Mouse (Mus musculus): Measurements from ENCODE around the gene Tnks2. TPM values are rescaled to one million over a fixed set of nuclear protein-coding genes. Genes with fewer than 3 reads are reported as not detected.
A peak's percentile ranks its signal among the peaks of the same experiment; 100 is the strongest.

Gene Tnks2
- 51.8 and 52.3 TPM in 2 replicates for polyA plus RNA-seq (2015; fragmentation: Nextera tagmentation; extraction: Ambion mirVana)

- peak; percentile 96 for ATAC-seq (ENCODE audit: low FRiP score, low read depth)
- H3K9ac ChIP-seq = peak within 1 kb of the TSS; percentile 98
- H3K9me3 ChIP-seq = no peaks in the 10 kb centered on the region
- H3K36me3 ChIP-seq = peaks cover 8% of the 10 kb centered on the region; the same call in 1 of the 2 replicates
- H3K27me3 ChIP-seq = no peaks in the 10 kb centered on the region
- peak within 1 kb of the TSS; percentile 98 for H3K27ac ChIP-seq
- peaks cover 17% of the 10 kb centered on the region for H3K4me1 ChIP-seq
- peak within 1 kb of the TSS; percentile 84 for H3K4me2 ChIP-seq (replicated peaks)
- H3K4me3 ChIP-seq = peak within 1 kb of the TSS; percentile 98
- 0% methylated on average over 71 of the region's 73 CpGs for WGBS
These were observed at the start of gene Tnks2 for GRCm38 (mm10) chr19:36833788-36834531. Tnks2 (plus strand) TSS chr19:36834232.

- Histone ChIP-seq H3K27ac (peak overlapping the region; percentile 39; the same call in 1 of the 2 replicates), H3K4me2 (replicated peaks) (no peak overlapping the region), H3K9ac (no peak overlapping the region), H3K4me1 (peaks cover 12% of the 10 kb centered on the region), H3K27me3 (no peaks in the 10 kb centered on the region), H3K4me3 (no peak overlapping the region), H3K36me3 (no peaks in the 10 kb centered on the region), H3K9me3 (no peaks in the 10 kb centered on the region)
- peak; percentile 83 for ATAC-seq (ENCODE audit: low FRiP score, low read depth)
- WGBS = 55% methylated on average over 17 of the region's 17 CpGs
These were observed 43.9 kb upstream of the Tnks2 start for GRCm38 (mm10) chr19:36789873-36790733.

- 83% methylated on average over 8 of the region's 8 CpGs for WGBS
- no peak overlapping the region for H3K4me3 ChIP-seq
- no peaks in the 10 kb centered on the region for H3K9me3 ChIP-seq
- no peak overlapping the region for H3K4me2 ChIP-seq (replicated peaks)
- no peaks in the 10 kb centered on the region for H3K27me3 ChIP-seq
- H3K36me3 ChIP-seq = no peaks in the 10 kb centered on the region
- H3K4me1 ChIP-seq = peaks cover 12% of the 10 kb centered on the region
- no peak for ATAC-seq (ENCODE audit: low FRiP score, low read depth)
- no peak overlapping the region for H3K9ac ChIP-seq
- H3K27ac ChIP-seq = no peak overlapping the region
These were observed 41.4 kb upstream of the Tnks2 start for GRCm38 (mm10) chr19:36792589-36792988.

- ATAC-seq (ENCODE audit: low FRiP score, low read depth) = no peak
These were observed 40.6 kb upstream of the Tnks2 start for GRCm38 (mm10) chr19:36793450-36793849.

GRCm38 (mm10) chr19:36794008-36794407 lies 40.0 kb upstream of the Tnks2 start:
- H3K4me3 ChIP-seq = no peak overlapping the region
- H3K9me3 ChIP-seq = no peaks in the 10 kb centered on the region
- H3K9ac ChIP-seq = no peak overlapping the region
- WGBS = 88% methylated on average over 4 of the region's 4 CpGs
- H3K27ac ChIP-seq = no peak overlapping the region
- no peak for ATAC-seq (ENCODE audit: low FRiP score, low read depth)
- H3K4me2 ChIP-seq (replicated peaks) = no peak overlapping the region
- peaks cover 12% of the 10 kb centered on the region for H3K4me1 ChIP-seq
- no peaks in the 10 kb centered on the region for H3K27me3 ChIP-seq
- H3K36me3 ChIP-seq = no peaks in the 10 kb centered on the region

More at GRCm38 (mm10) chr19:36793450-36793849, 40.6 kb upstream of the Tnks2 start:
- no peaks in the 10 kb centered on the region for H3K36me3 ChIP-seq
- no peaks in the 10 kb centered on the region for H3K9me3 ChIP-seq
- H3K4me1 ChIP-seq = peaks cover 12% of the 10 kb centered on the region
- H3K27ac ChIP-seq = no peak overlapping the region
- no peak overlapping the region for H3K4me2 ChIP-seq (replicated peaks)
- WGBS = 84% methylated on average over 1 of the region's 1 CpGs
- H3K27me3 ChIP-seq = no peaks in the 10 kb centered on the region
- H3K4me3 ChIP-seq = no peak overlapping the region
- no peak overlapping the region for H3K9ac ChIP-seq

- peaks cover 5% of the 10 kb centered on the region for H3K4me1 ChIP-seq
- 83% methylated on average over 3 of the region's 3 CpGs for WGBS
- no peaks in the 10 kb centered on the region for H3K9me3 ChIP-seq
- no peak for ATAC-seq (ENCODE audit: low FRiP score, low read depth)
- H3K4me2 ChIP-seq (replicated peaks) = no peak overlapping the region
- no peaks in the 10 kb centered on the region for H3K27me3 ChIP-seq
- H3K9ac ChIP-seq = no peak overlapping the region
- H3K36me3 ChIP-seq = no peaks in the 10 kb centered on the region
- no peak overlapping the region for H3K27ac ChIP-seq
- H3K4me3 ChIP-seq = no peak overlapping the region
These were observed 38.8 kb upstream of the Tnks2 start for GRCm38 (mm10) chr19:36795277-36795676.

- Histone ChIP-seq H3K27me3 (no peaks in the 10 kb centered on the region), H3K4me3 (no peak overlapping the region), H3K27ac (no peak overlapping the region), H3K4me2 (replicated peaks) (no peak overlapping the region), H3K9ac (no peak overlapping the region), H3K4me1 (no peaks in the 10 kb centered on the region), H3K9me3 (no peaks in the 10 kb centered on the region), H3K36me3 (no peaks in the 10 kb centered on the region)
- WGBS = 72% methylated on average over 9 of the region's 9 CpGs
- no peak for ATAC-seq (ENCODE audit: low FRiP score, low read depth)
These were observed 37.1 kb upstream of the Tnks2 start for GRCm38 (mm10) chr19:36796931-36797330.

GRCm38 (mm10) chr19:36800288-36800687 lies 33.7 kb upstream of the Tnks2 start:
- no peak overlapping the region for H3K27ac ChIP-seq
- H3K9ac ChIP-seq = no peak overlapping the region
- H3K27me3 ChIP-seq = no peaks in the 10 kb centered on the region
- H3K36me3 ChIP-seq = no peaks in the 10 kb centered on the region
- no peak for ATAC-seq (ENCODE audit: low FRiP score, low read depth)
- H3K4me1 ChIP-seq = no peaks in the 10 kb centered on the region
- no peak overlapping the region for H3K4me3 ChIP-seq
- no peaks in the 10 kb centered on the region; the same call in 1 of the 2 replicates for H3K9me3 ChIP-seq
- WGBS = 83% methylated on average over 7 of the region's 7 CpGs
- H3K4me2 ChIP-seq (replicated peaks) = no peak overlapping the region

GRCm38 (mm10) chr19:36801856-36802641 lies 32.0 kb upstream of the Tnks2 start:
- H3K4me2 ChIP-seq (replicated peaks) = no peak overlapping the region
- no peak for ATAC-seq (ENCODE audit: low FRiP score, low read depth)
- no peaks in the 10 kb centered on the region for H3K36me3 ChIP-seq
- no peaks in the 10 kb centered on the region for H3K27me3 ChIP-seq
- no peak overlapping the region for H3K27ac ChIP-seq
- no peak overlapping the region for H3K9ac ChIP-seq
- 81% methylated on average over 9 of the region's 9 CpGs for WGBS
- no peaks in the 10 kb centered on the region for H3K4me1 ChIP-seq
- no peaks in the 10 kb centered on the region; the same call in 1 of the 2 replicates for H3K9me3 ChIP-seq
- no peak overlapping the region for H3K4me3 ChIP-seq

GRCm38 (mm10) chr19:36803403-36803802 lies 30.6 kb upstream of the Tnks2 start:
- no peak overlapping the region for H3K4me3 ChIP-seq
- no peak overlapping the region for H3K27ac ChIP-seq
- no peaks in the 10 kb centered on the region for H3K36me3 ChIP-seq
- H3K9ac ChIP-seq = no peak overlapping the region
- ATAC-seq (ENCODE audit: low FRiP score, low read depth) = no peak
- no peaks in the 10 kb centered on the region; the same call in 1 of the 2 replicates for H3K9me3 ChIP-seq
- H3K4me2 ChIP-seq (replicated peaks) = no peak overlapping the region
- no peaks in the 10 kb centered on the region for H3K4me1 ChIP-seq
- H3K27me3 ChIP-seq = no peaks in the 10 kb centered on the region
- 92% methylated on average over 8 of the region's 8 CpGs for WGBS

- Histone ChIP-seq H3K4me1 (0 out of 2 replicates have a peak, but pooled peaks cover 3% of the 10 kb centered on the region), H3K4me2 (replicated peaks) (no peak overlapping the region), H3K9ac (no peak overlapping the region), H3K36me3 (no peaks in the 10 kb centered on the region), H3K9me3 (no peaks in the 10 kb centered on the region; the same call in 1 of the 2 replicates), H3K4me3 (no peak overlapping the region), H3K27me3 (no peaks in the 10 kb centered on the region), H3K27ac (no peak overlapping the region)
- 76% methylated on average over 2 of the region's 2 CpGs for WGBS
- ATAC-seq (ENCODE audit: low FRiP score, low read depth) = no peak
These were observed 27.2 kb upstream of the Tnks2 start for GRCm38 (mm10) chr19:36806842-36807241.

Measured in limb, embryonic 13.5 days (tissue).